Mouse (Mus musculus) MEL (cell line): Measurements from ENCODE around the gene Ms4a2. TPM values are rescaled to one million over a fixed set of nuclear protein-coding genes. Genes with fewer than 3 reads are reported as not detected.

Source experiments
- polyA plus RNA-seq, 2 experiments: library from polyadenylated mRNA; stranded (reverse) in 1 of 2; unstranded in 1 of 2; fragments of >175 nt in 1 of 2; fragments of >200 nt in 1 of 2; gene quantifications; 2 replicates each; pipeline versions ENCODE4 v1.2.1 to v1.2.4; 2012; ENCODE audit warnings: low replicate concordance in 2 of 2, low read depth in 1 of 2; ENCODE audit not compliant: insufficient read length in 2 of 2, insufficient read depth in 1 of 2, missing spikeins in 1 of 2
- total RNA-seq: library from RNA; depleted of rRNA; stranded (reverse); fragments of 300-350 nt; gene quantifications from 2 replicates; pipeline ENCODE4 v1.2.3, GENCODE M21; 2012; rRNA removed

Gene Ms4a2
- total and polyA plus RNA-seq, 3 experiments, result 0.32 to 3.1 TPM; not detected in 1

Other genes with a start within 250 kb of the Ms4a2 start
- gene Ms4a4a, start 248.2 kb downstream of the Ms4a2 start, total RNA-seq, result not detected in 2 replicates
- not detected for gene Ms4a4a, start 248.2 kb downstream of the Ms4a2 start, polyA plus RNA-seq
- not detected in 2 replicates for gene Ms4a4c, start 218.9 kb downstream of the Ms4a2 start, total RNA-seq
- not detected for gene Ms4a4c, start 218.9 kb downstream of the Ms4a2 start, polyA plus RNA-seq
- not detected in 2 replicates for gene Ms4a4b, start 180.2 kb downstream of the Ms4a2 start, total RNA-seq
- gene Ms4a4b, start 180.2 kb downstream of the Ms4a2 start, polyA plus RNA-seq, result not detected
- not detected in 2 replicates for gene Ms4a6c, start 154.4 kb downstream of the Ms4a2 start, total RNA-seq
- gene Ms4a6c, start 154.4 kb downstream of the Ms4a2 start, polyA plus RNA-seq, result not detected
- gene Gm8369, start 137.8 kb downstream of the Ms4a2 start, total RNA-seq, result not detected in 2 replicates
- not detected for gene Gm8369, start 137.8 kb downstream of the Ms4a2 start, polyA plus RNA-seq
- not detected in 2 replicates for gene Ms4a6b, start 107.2 kb downstream of the Ms4a2 start, total RNA-seq
- not detected for gene Ms4a6b, start 107.2 kb downstream of the Ms4a2 start, polyA plus RNA-seq
- not detected in 2 replicates for gene Ms4a4d, start 86.9 kb downstream of the Ms4a2 start, total RNA-seq
- gene Ms4a4d, start 86.9 kb downstream of the Ms4a2 start, polyA plus RNA-seq, result not detected
- gene Ms4a6d, start 18.9 kb downstream of the Ms4a2 start, total RNA-seq, result not detected in 2 replicates
- not detected for gene Ms4a6d, start 18.9 kb downstream of the Ms4a2 start, polyA plus RNA-seq
- gene Ms4a3, start 17.1 kb upstream of the Ms4a2 start, total RNA-seq, result 0.88 and 1.0 TPM in 2 replicates
- 1 to 10 TPM in 1 of 2 experiments, not detected in 1; 1.0 TPM for gene Ms4a3, start 17.1 kb upstream of the Ms4a2 start, polyA plus RNA-seq
- gene Oosp2, start 36.8 kb upstream of the Ms4a2 start, total RNA-seq, result not detected in 2 replicates
- gene Oosp2, start 36.8 kb upstream of the Ms4a2 start, polyA plus RNA-seq, result not detected
- not detected in 2 replicates for gene Oosp1, start 67.4 kb upstream of the Ms4a2 start, total RNA-seq
- gene Oosp1, start 67.4 kb upstream of the Ms4a2 start, polyA plus RNA-seq, result not detected
- gene Oosp3, start 73.3 kb upstream of the Ms4a2 start, total RNA-seq, result not detected in 2 replicates
- gene Oosp3, start 73.3 kb upstream of the Ms4a2 start, polyA plus RNA-seq, result not detected
- not detected in 2 replicates for gene Gif, start 123.8 kb upstream of the Ms4a2 start, total RNA-seq
- not detected for gene Gif, start 123.8 kb upstream of the Ms4a2 start, polyA plus RNA-seq
- 58.3 and 59.6 TPM in 2 replicates for gene Mrpl16, start 146.7 kb upstream of the Ms4a2 start, total RNA-seq
- gene Mrpl16, start 146.7 kb upstream of the Ms4a2 start, polyA plus RNA-seq, result 10 to 100 TPM in 1 of 2 experiments, not detected in 1; 46.8 TPM
- 0.33 and 0.73 TPM in 2 replicates for gene Stx3, start 195.7 kb upstream of the Ms4a2 start, total RNA-seq
- 1 to 10 TPM in 1 of 2 experiments, not detected in 1; 3.0 TPM for gene Stx3, start 195.7 kb upstream of the Ms4a2 start, polyA plus RNA-seq
- not detected in 2 replicates for gene Olfr1417, start 215.5 kb upstream of the Ms4a2 start, total RNA-seq
- gene Olfr1417, start 215.5 kb upstream of the Ms4a2 start, polyA plus RNA-seq, result not detected
- gene Olfr1418, start 237.3 kb upstream of the Ms4a2 start, total RNA-seq, result 0.03 TPM in 1 of 2 replicates, not detected in the other
- not detected for gene Olfr1418, start 237.3 kb upstream of the Ms4a2 start, polyA plus RNA-seq